Mouse (Mus musculus): ENCODE data around the gene Nfat5.

GRCm38 (mm10) chr8:107401866-107402265 lies 108.6 kb downstream of the Nfat5 start:
- TF ChIP-seq POLR2A (IDR thresholded peaks at IDR 0.05; ENCODE audit: borderline replicate concordance, control insufficient read depth, low read depth, low read length) (no peak), CTCF (IDR thresholded peaks at IDR 0.05; ENCODE audit: control insufficient read depth, insufficient read depth, low read length) (no peak)

Measured in bone marrow, adult 2 months (tissue).